Mouse (Mus musculus): Measurements from ENCODE around the gene Tmem150c.

- no peak for TF ChIP-seq POLR2A (IDR thresholded peaks at IDR 0.05; ENCODE audit: insufficient read depth, low read length)
- TF ChIP-seq EP300 (IDR thresholded peaks at IDR 0.05; ENCODE audit: insufficient read depth, low read depth, low read length) = no peak
Observed at GRCm38 (mm10) chr5:100155646-100156045, 4.0 kb downstream of the Tmem150c start.

Data from ES-Bruce4 (cell line).